Mouse (Mus musculus) neural tube, embryonic 13.5 days (tissue): ENCODE measurements around the gene Rnf31. TPM values are rescaled to one million over a fixed set of nuclear protein-coding genes. Genes with fewer than 3 reads are reported as not detected.

Source experiments
- ATAC-seq: fragments of 200-750 bp; cut with Nextera tagmentation; 2 replicates; pipeline ENCODE4 v1.8.0; 2017; ENCODE audit warnings: low read depth, mild to moderate bottlenecking, moderate TSS enrichment, moderate library complexity
- H3K27ac ChIP-seq: fragments of 300-500 bp; sonication (generic); replicated peaks from 2 replicates; pipeline ENCODE4 v1.5.1; 2015; ENCODE audit warnings: moderate library complexity, mild to moderate bottlenecking, inconsistent platforms
- H3K27me3 ChIP-seq: fragments of 300-500 bp; sonication (generic); 2 replicates; pipeline ENCODE4 v1.6.1; 2015; ENCODE audit warnings: mild to moderate bottlenecking, inconsistent platforms
- H3K36me3 ChIP-seq: fragments of 300-500 bp; sonication (generic); 2 replicates; pipeline ENCODE4 v1.6.1; 2015; ENCODE audit warnings: mild to moderate bottlenecking, inconsistent platforms
- H3K4me1 ChIP-seq: fragments of 300-500 bp; sonication (generic); replicated peaks from 2 replicates; pipeline ENCODE4 v1.6.1; 2015; ENCODE audit warnings: inconsistent platforms
- H3K4me2 ChIP-seq: fragments of 300-500 bp; sonication (generic); 2 replicates; pipeline ENCODE4 v1.6.1; 2015; ENCODE audit warnings: inconsistent platforms, mild to moderate bottlenecking, moderate library complexity
- H3K4me3 ChIP-seq: fragments of 300-500 bp; sonication (generic); 2 replicates; pipeline ENCODE4 v1.5.1; 2015; ENCODE audit warnings: mild to moderate bottlenecking, inconsistent platforms
- H3K9ac ChIP-seq: fragments of 300-500 bp; sonication (generic); 2 replicates; pipeline ENCODE4 v1.6.1; 2015; ENCODE audit warnings: moderate library complexity, mild to moderate bottlenecking, inconsistent platforms
- H3K9me3 ChIP-seq: fragments of 300-500 bp; sonication (generic); 2 replicates; pipeline ENCODE4 v1.6.1; 2016; ENCODE audit warnings: inconsistent platforms
- WGBS: fragments of 180-500 bp; shearing (Covaris S2); methylation state at CpG from one replicate; pipeline ENCODE4 v1.1.7; 2015; 5-methylcytosine and 5-hydroxymethylcytosine counted together
- polyA plus RNA-seq: library from polyadenylated mRNA; unstranded; fragments of >200 nt; fragmentation: Nextera tagmentation; extraction: Ambion mirVana; gene quantifications from 2 replicates; pipeline ENCODE4 v1.2.1, GENCODE M21; 2015

Rnf31 gene
- polyA plus RNA-seq, 1 experiment from 2014 or later, result 21.7 TPM

- Histone ChIP-seq H3K4me3 (peak within 1 kb of the TSS; percentile 55), H3K4me1 (peaks cover 28% of the 10 kb centered on the region), H3K27ac (peak within 1 kb of the TSS; percentile 98), H3K9me3 (no peaks in the 10 kb centered on the region), H3K36me3 (peaks cover 29% of the 10 kb centered on the region), H3K4me2 (peak within 1 kb of the TSS; percentile 90), H3K27me3 (no peaks in the 10 kb centered on the region), H3K9ac (peak within 1 kb of the TSS; percentile 86)
- WGBS, result under 1% methylated on average over 51 of the region's 51 CpGs
- ATAC-seq, result peak; percentile 98
Measured at GRCm38 (mm10) chr14:55560202-55561073, 31.1 kb upstream of the Rnf31 start, which contains the start of gene A730061H03Rik. TSS of gene A730061H03Rik (minus strand) at chr14:55560406.

- no peaks in the 10 kb centered on the region for H3K9me3 ChIP-seq
- 0 out of 2 replicates have a peak overlapping the region, but pooled peaks have one; percentile 78 for H3K9ac ChIP-seq
- H3K4me3 ChIP-seq, result peak overlapping the region; percentile 55
- H3K4me1 ChIP-seq, result peaks cover 28% of the 10 kb centered on the region
- no peak overlapping the region for H3K27ac ChIP-seq
- peaks cover 43% of the 10 kb centered on the region for H3K36me3 ChIP-seq
- peak overlapping the region; percentile 90 for H3K4me2 ChIP-seq
- no peaks in the 10 kb centered on the region for H3K27me3 ChIP-seq
- ATAC-seq, result no peak
- WGBS, result 86% methylated on average over 10 of the region's 10 CpGs
Measured at GRCm38 (mm10) chr14:55561860-55562259, 29.6 kb upstream of the Rnf31 start.

DNA sequence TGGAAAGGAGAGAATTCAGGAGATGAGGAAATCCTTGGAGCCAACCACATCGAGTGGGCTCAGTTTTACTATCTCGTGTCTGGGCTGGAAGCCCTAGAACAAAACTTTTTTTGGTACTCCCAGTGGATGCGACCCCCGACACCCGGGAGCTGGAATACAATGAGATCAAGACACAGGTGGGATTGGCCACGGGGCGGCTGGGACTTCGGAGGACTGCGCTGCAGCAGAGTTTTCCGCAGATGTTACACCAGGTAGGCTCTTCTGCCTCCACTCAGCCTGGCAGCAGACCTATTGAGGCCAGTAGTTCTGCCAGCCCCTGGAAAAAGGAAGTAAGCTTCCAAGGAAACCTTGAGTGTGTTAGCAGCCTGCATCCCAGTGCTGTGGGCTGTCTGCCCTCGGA lies 28.3 kb upstream of the Rnf31 start:
- Histone ChIP-seq H3K4me3 (no peak overlapping the region), H3K36me3 (peaks cover 57% of the 10 kb centered on the region), H3K4me1 (peaks cover 28% of the 10 kb centered on the region), H3K27ac (no peak overlapping the region), H3K4me2 (no peak overlapping the region), H3K9me3 (no peaks in the 10 kb centered on the region), H3K9ac (no peak overlapping the region), H3K27me3 (no peaks in the 10 kb centered on the region)
- WGBS, result 90% methylated on average over 11 of the region's 11 CpGs
- no peak for ATAC-seq

DNA sequence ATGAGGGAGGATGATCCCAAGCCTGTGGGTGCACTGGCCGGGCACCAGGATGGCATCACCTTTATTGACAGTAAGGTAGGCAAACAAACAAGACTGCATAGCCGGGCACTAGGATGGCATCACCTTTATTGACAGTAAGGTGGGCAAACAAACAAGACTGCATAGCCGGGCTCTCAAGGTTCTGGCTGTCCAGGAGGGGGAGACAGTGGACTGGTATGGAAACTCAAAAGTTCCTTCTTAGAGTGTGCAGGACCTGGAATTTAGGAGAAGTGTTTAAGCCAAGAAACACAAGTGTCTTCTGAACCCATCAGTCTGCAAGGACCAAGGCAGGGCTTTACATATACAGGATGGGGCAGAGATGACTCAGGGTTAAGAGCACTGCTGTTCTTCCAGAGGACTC lies 25.8 kb upstream of the Rnf31 start:
- H3K4me3 ChIP-seq, result no peak overlapping the region
- H3K36me3 ChIP-seq, result peaks cover 82% of the 10 kb centered on the region
- H3K27ac ChIP-seq, result no peak overlapping the region
- H3K9ac ChIP-seq, result no peak overlapping the region
- no peaks in the 10 kb centered on the region for H3K9me3 ChIP-seq
- WGBS, result 84% methylated on average over 3 of the region's 3 CpGs
- H3K27me3 ChIP-seq, result no peaks in the 10 kb centered on the region
- no peak for ATAC-seq
- no peak overlapping the region for H3K4me2 ChIP-seq
- H3K4me1 ChIP-seq, result peaks cover 19% of the 10 kb centered on the region

DNA sequence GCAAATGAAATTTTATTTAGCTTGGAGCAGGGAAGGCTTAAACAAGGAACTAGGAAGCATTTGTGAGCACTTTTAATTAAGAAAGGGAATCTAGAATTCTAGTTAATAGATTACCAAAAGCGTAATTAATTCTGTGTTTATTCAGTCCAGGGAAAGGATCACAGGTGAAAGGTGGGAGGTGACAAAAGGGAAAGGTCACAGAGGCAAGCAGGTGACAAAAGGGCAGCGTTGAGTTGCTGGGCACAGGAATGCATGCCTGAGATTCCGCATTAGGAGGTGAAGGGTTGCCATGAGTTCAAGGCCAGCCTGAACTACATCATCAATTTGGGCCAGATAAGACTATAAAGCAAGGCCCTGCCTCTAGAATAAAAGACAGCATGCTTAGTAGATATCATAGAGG lies 24.0 kb upstream of the Rnf31 start:
- Histone ChIP-seq H3K27me3 (no peaks in the 10 kb centered on the region), H3K9me3 (no peaks in the 10 kb centered on the region), H3K36me3 (peaks cover 84% of the 10 kb centered on the region), H3K9ac (no peak overlapping the region), H3K27ac (no peak overlapping the region), H3K4me3 (no peak overlapping the region), H3K4me1 (peaks cover 3% of the 10 kb centered on the region; the same call in 1 of the 2 replicates), H3K4me2 (no peak overlapping the region)
- no peak for ATAC-seq
- WGBS, result 91% methylated on average over 3 of the region's 3 CpGs

GRCm38 (mm10) chr14:55570588-55570987 lies 20.9 kb upstream of the Rnf31 start:
- no peak overlapping the region for H3K4me2 ChIP-seq
- 89% methylated on average over 2 of the region's 2 CpGs for WGBS
- H3K4me3 ChIP-seq, result no peak overlapping the region
- no peaks in the 10 kb centered on the region for H3K4me1 ChIP-seq
- no peaks in the 10 kb centered on the region for H3K9me3 ChIP-seq
- H3K9ac ChIP-seq, result no peak overlapping the region
- no peak overlapping the region for H3K27ac ChIP-seq
- no peak for ATAC-seq
- peaks cover 54% of the 10 kb centered on the region for H3K36me3 ChIP-seq
- H3K27me3 ChIP-seq, result no peaks in the 10 kb centered on the region

GRCm38 (mm10) chr14:55571760-55572159 lies 19.7 kb upstream of the Rnf31 start:
- Histone ChIP-seq H3K27ac (no peak overlapping the region), H3K4me1 (no peaks in the 10 kb centered on the region), H3K9me3 (no peaks in the 10 kb centered on the region), H3K27me3 (no peaks in the 10 kb centered on the region), H3K4me3 (no peak overlapping the region), H3K9ac (no peak overlapping the region), H3K4me2 (no peak overlapping the region), H3K36me3 (peaks cover 42% of the 10 kb centered on the region)
- no peak for ATAC-seq

DNA sequence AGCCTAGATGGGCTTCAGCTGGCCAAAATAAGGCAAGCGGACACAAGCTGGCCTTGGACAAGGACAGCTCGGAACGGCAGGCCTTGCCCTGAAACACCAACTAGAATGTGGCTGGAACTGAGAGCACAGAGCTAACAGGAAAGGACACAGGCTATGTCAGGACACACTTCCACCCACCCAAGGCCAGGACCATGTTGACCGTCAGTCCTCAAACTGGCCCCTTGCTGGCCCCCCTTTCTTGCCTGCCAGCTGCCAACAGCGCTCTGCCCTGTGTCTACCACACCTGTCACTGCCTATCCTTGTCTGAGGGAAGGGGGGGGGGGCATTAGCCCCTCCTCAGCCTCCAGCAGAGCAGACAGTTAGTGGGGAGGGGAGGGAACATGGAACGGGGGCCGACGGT lies 16.2 kb upstream of the Rnf31 start, which contains the start of gene Fitm1:
Gene Fitm1, plus strand, starts transcription at position 316 of the 400 bp plus-strand sequence.
- Histone ChIP-seq H3K4me1 (peaks cover 20% of the 10 kb centered on the region), H3K27me3 (no peaks in the 10 kb centered on the region), H3K4me3 (no peak within 1 kb of the TSS), H3K4me2 (no peak within 1 kb of the TSS), H3K9ac (peak within 1 kb of the TSS; percentile 26; the same call in 1 of the 2 replicates), H3K36me3 (peaks cover 12% of the 10 kb centered on the region), H3K27ac (no peak within 1 kb of the TSS), H3K9me3 (no peaks in the 10 kb centered on the region)
- WGBS, result 85% methylated on average over 8 of the region's 8 CpGs
- no peak for ATAC-seq

- H3K27ac ChIP-seq, result no peak overlapping the region
- peak overlapping the region; percentile 26; the same call in 1 of the 2 replicates for H3K9ac ChIP-seq
- peaks cover 20% of the 10 kb centered on the region for H3K4me1 ChIP-seq
- no peak overlapping the region for H3K4me3 ChIP-seq
- no peaks in the 10 kb centered on the region for H3K9me3 ChIP-seq
- WGBS, result 80% methylated on average over 13 of the region's 13 CpGs
- no peaks in the 10 kb centered on the region for H3K27me3 ChIP-seq
- H3K36me3 ChIP-seq, result peaks cover 12% of the 10 kb centered on the region
- ATAC-seq, result no peak
- no peak overlapping the region for H3K4me2 ChIP-seq
Measured at GRCm38 (mm10) chr14:55575711-55576110, 15.8 kb upstream of the Rnf31 start.

GRCm38 (mm10) chr14:55576376-55576775 lies 15.1 kb upstream of the Rnf31 start:
- H3K9ac ChIP-seq, result no peak overlapping the region
- H3K36me3 ChIP-seq, result peaks cover 16% of the 10 kb centered on the region
- WGBS, result 88% methylated on average over 16 of the region's 16 CpGs
- H3K27me3 ChIP-seq, result no peaks in the 10 kb centered on the region
- H3K4me3 ChIP-seq, result no peak overlapping the region
- no peak overlapping the region for H3K4me2 ChIP-seq
- H3K27ac ChIP-seq, result no peak overlapping the region
- no peak for ATAC-seq
- H3K9me3 ChIP-seq, result no peaks in the 10 kb centered on the region
- peaks cover 20% of the 10 kb centered on the region for H3K4me1 ChIP-seq

- Histone ChIP-seq H3K4me1 (peaks cover 20% of the 10 kb centered on the region), H3K27me3 (no peaks in the 10 kb centered on the region), H3K4me2 (peak within 1 kb of the TSS; percentile 82), H3K27ac (peak within 1 kb of the TSS; percentile 86), H3K4me3 (peak within 1 kb of the TSS; percentile 72), H3K9ac (peak within 1 kb of the TSS; percentile 93), H3K9me3 (no peaks in the 10 kb centered on the region), H3K36me3 (peaks cover 25% of the 10 kb centered on the region)
- ATAC-seq, result peak; percentile 91
- WGBS, result 0% methylated on average over 30 of the region's 32 CpGs
Measured at GRCm38 (mm10) chr14:55577871-55578667, 13.4 kb upstream of the Rnf31 start, which contains the start of gene Psme1. TSS of gene Psme1 (plus strand) at chr14:55578123.
